Mouse (Mus musculus) limb, embryonic 14.5 days (tissue): ENCODE measurements around the gene Otud3. TPM values are rescaled to one million over a fixed set of nuclear protein-coding genes. Genes with fewer than 3 reads are reported as not detected.

Experiments used
- ATAC-seq: fragments of 200-750 bp; cut with Nextera tagmentation; 2 replicates; pipeline ENCODE4 v1.8.0; 2017; ENCODE audit warnings: low read depth, moderate number of reproducible peaks, moderate TSS enrichment; ENCODE audit not compliant: low FRiP score
- DNase-seq: peaks from one replicate; pipeline ENCODE4 v3.0.0-alpha.2; 2015; ENCODE audit warnings: low spot score
- H3K27ac ChIP-seq: fragments of 300-500 bp; sonication (generic); replicated peaks from 2 replicates; pipeline ENCODE4 v1.5.1; 2014; ENCODE audit warnings: low read depth, mild to moderate bottlenecking, low read length, moderate library complexity, mixed read lengths
- H3K27me3 ChIP-seq: fragments of 300-500 bp; sonication (generic); 2 replicates; pipeline ENCODE4 v1.6.1; 2014; ENCODE audit warnings: low read length, mixed read lengths; ENCODE audit not compliant: control insufficient read depth, insufficient read depth
- H3K36me3 ChIP-seq: fragments of 300-500 bp; sonication (generic); 2 replicates; pipeline ENCODE4 v1.6.1; 2014; ENCODE audit warnings: mild to moderate bottlenecking, low read length, moderate library complexity, mixed read lengths; ENCODE audit not compliant: control insufficient read depth, insufficient read depth
- H3K4me1 ChIP-seq: fragments of 300-500 bp; sonication (generic); 2 replicates; pipeline ENCODE4 v1.6.1; 2014; ENCODE audit warnings: antibody characterized with exemption, low read length, mixed read lengths; ENCODE audit not compliant: control insufficient read depth, insufficient read depth
- H3K4me2 ChIP-seq: fragments of 300-500 bp; sonication (generic); replicated peaks from 2 replicates; pipeline ENCODE4 v1.6.1; 2014; ENCODE audit warnings: low read depth, mild to moderate bottlenecking, low read length, moderate library complexity; ENCODE audit not compliant: severe bottlenecking
- H3K4me3 ChIP-seq: fragments of 300-500 bp; sonication (generic); replicated peaks from 2 replicates; pipeline ENCODE4 v1.5.1; 2014; ENCODE audit warnings: low read length
- H3K9ac ChIP-seq: fragments of 300-500 bp; sonication (generic); 2 replicates; pipeline ENCODE4 v1.6.1; 2014; ENCODE audit warnings: mild to moderate bottlenecking, low read depth, low read length, moderate library complexity; ENCODE audit not compliant: severe bottlenecking
- H3K9me3 ChIP-seq: fragments of 300-500 bp; sonication (generic); 2 replicates; pipeline ENCODE4 v1.6.1; 2016; ENCODE audit warnings: low read length; ENCODE audit not compliant: control insufficient read depth
- POLR2A ChIP-seq: fragments of 200-500 bp; IDR thresholded peaks from 2 replicates; pipeline ENCODE4 v1.8.0; 2012; ENCODE audit warnings: inconsistent platforms, mild to moderate bottlenecking, moderate library complexity, borderline replicate concordance; ENCODE audit not compliant: insufficient read depth, insufficient read length; ENCODE audit errors: extremely low read depth
- WGBS: fragments of 180-500 bp; shearing (Covaris S2); extraction: QIAGEN DNeasy Blood & Tissue Kit; methylation state at CpG from one replicate; pipeline ENCODE4 v1.1.7; 2014; 5-methylcytosine and 5-hydroxymethylcytosine counted together
- polyA plus RNA-seq, 2 experiments: library from polyadenylated mRNA; depleted of rRNA in 1 of 2; stranded (reverse) in 1 of 2; unstranded in 1 of 2; fragments of >200 nt; fragmentation: Nextera tagmentation in 1 of 2; extraction: Ambion mirVana in 1 of 2; gene quantifications; 2 replicates each; pipeline versions ENCODE4 v1.2.1 to v1.2.3; 2012 to 2014

The Otud3 gene
- polyA plus RNA-seq, 2 experiments: 2.7 to 8.2 TPM

GRCm38 (mm10) chr4:138934456-138935145 lies 20.9 kb upstream of the Otud3 start:
- 75% methylated on average over 11 of the region's 11 CpGs for WGBS
- Histone ChIP-seq H3K9ac (no peak overlapping the region), H3K9me3 (no peaks in the 10 kb centered on the region), H3K36me3 (no peaks in the 10 kb centered on the region), H3K4me1 (no peaks in the 10 kb centered on the region), H3K4me2 (no peak overlapping the region), H3K27me3 (no peaks in the 10 kb centered on the region), H3K4me3 (no peak overlapping the region), H3K27ac (no peak overlapping the region)
- no peak for TF ChIP-seq POLR2A
- DNase-seq (no peak), ATAC-seq (no peak)

GRCm38 (mm10) chr4:138933862-138934261 lies 20.1 kb upstream of the Otud3 start:
- ATAC-seq (no peak), DNase-seq (no peak)
- H3K27me3 ChIP-seq: no peaks in the 10 kb centered on the region
- no peak overlapping the region for H3K4me2 ChIP-seq
- TF ChIP-seq POLR2A: no peak
- H3K9me3 ChIP-seq: no peaks in the 10 kb centered on the region
- 67% methylated on average over 3 of the region's 3 CpGs for WGBS
- H3K27ac ChIP-seq: no peak overlapping the region
- no peaks in the 10 kb centered on the region for H3K4me1 ChIP-seq
- no peak overlapping the region for H3K4me3 ChIP-seq
- H3K9ac ChIP-seq: no peak overlapping the region
- H3K36me3 ChIP-seq: no peaks in the 10 kb centered on the region

GRCm38 (mm10) chr4:138925561-138925960 lies 11.8 kb upstream of the Otud3 start:
- H3K27me3 ChIP-seq: no peaks in the 10 kb centered on the region
- no peak overlapping the region for H3K4me3 ChIP-seq
- H3K9ac ChIP-seq: no peak overlapping the region
- no peak overlapping the region for H3K4me2 ChIP-seq
- DNase-seq (no peak), ATAC-seq (no peak)
- no peaks in the 10 kb centered on the region; the same call in 1 of the 2 replicates for H3K4me1 ChIP-seq
- 62% methylated on average over 2 of the region's 2 CpGs for WGBS
- TF ChIP-seq POLR2A: no peak
- H3K36me3 ChIP-seq: no peaks in the 10 kb centered on the region
- no peak overlapping the region for H3K27ac ChIP-seq
- no peaks in the 10 kb centered on the region for H3K9me3 ChIP-seq

GRCm38 (mm10) chr4:138922131-138922459 lies 8.3 kb upstream of the Otud3 start:
- Histone ChIP-seq H3K27ac (no peak overlapping the region), H3K4me2 (peak overlapping the region; percentile 36), H3K36me3 (no peaks in the 10 kb centered on the region), H3K27me3 (no peaks in the 10 kb centered on the region), H3K4me1 (no peaks in the 10 kb centered on the region; the same call in 1 of the 2 replicates), H3K4me3 (peak overlapping the region; percentile 17), H3K9me3 (no peaks in the 10 kb centered on the region), H3K9ac (no peak overlapping the region)
- no peak for TF ChIP-seq POLR2A
- WGBS: 2% methylated on average over 11 of the region's 11 CpGs
- ATAC-seq: peak; percentile 80
- DNase-seq: peak; percentile 97

GRCm38 (mm10) chr4:138921254-138922130 lies 7.7 kb upstream of the Otud3 start:
- Histone ChIP-seq H3K9me3 (no peaks in the 10 kb centered on the region), H3K36me3 (no peaks in the 10 kb centered on the region), H3K4me1 (no peaks in the 10 kb centered on the region; the same call in 1 of the 2 replicates), H3K4me3 (peak overlapping the region; percentile 17), H3K27me3 (no peaks in the 10 kb centered on the region), H3K9ac (no peak overlapping the region), H3K4me2 (peak overlapping the region; percentile 36), H3K27ac (no peak overlapping the region)
- WGBS: 37% methylated on average over 20 of the region's 20 CpGs
- no peak; the same call in 1 of the 2 replicates for ATAC-seq
- no peak for TF ChIP-seq POLR2A
- no peak for DNase-seq
